Mouse (Mus musculus) embryonic fibroblast, embryonic 13.5 days (primary cell): ENCODE data around the gene Kcns3. TPM values are rescaled to one million over a fixed set of nuclear protein-coding genes. Genes with fewer than 3 reads are reported as not detected.

Experiments used
- H3K27ac ChIP-seq: 2 replicates; pipeline ENCODE4 v1.5.1; 2012; ENCODE audit warnings: low read length, control low read depth, inconsistent platforms; ENCODE audit not compliant: insufficient read depth
- H3K4me1 ChIP-seq: 2 replicates; pipeline ENCODE4 v1.6.1; 2011; ENCODE audit warnings: low read length; ENCODE audit not compliant: control insufficient read depth, insufficient read depth
- H3K4me3 ChIP-seq: 2 replicates; pipeline ENCODE4 v1.5.1; 2011; ENCODE audit warnings: mild to moderate bottlenecking, control low read depth, low read length; ENCODE audit not compliant: insufficient read depth
- CTCF ChIP-seq: IDR thresholded peaks from 2 replicates; pipeline ENCODE4 v1.5.1; 2011; ENCODE audit warnings: mild to moderate bottlenecking, control low read depth, low read length, moderate library complexity, borderline replicate concordance; ENCODE audit not compliant: insufficient read depth
- POLR2A ChIP-seq: IDR thresholded peaks from 2 replicates; pipeline ENCODE4 v1.6.1; 2011; ENCODE audit warnings: low read depth, mild to moderate bottlenecking, control low read depth, low read length, moderate library complexity
- polyA plus RNA-seq: library from polyadenylated mRNA; stranded (reverse); fragments of >200 nt; gene quantifications from 2 replicates; pipeline ENCODE4 v1.2.4, GENCODE M21; 2011; ENCODE audit warnings: low read depth; ENCODE audit not compliant: missing spikeins, insufficient read length

Kcns3 gene
- polyA plus RNA-seq, 1 experiment = 2.8 TPM

GRCm38 (mm10) chr12:11153587-11153986 lies 2.7 kb upstream of the Kcns3 start:
- Histone ChIP-seq H3K27ac (no peak overlapping the region), H3K4me1 (no peaks in the 10 kb centered on the region), H3K4me3 (no peak overlapping the region)
- no peak for TF ChIP-seq CTCF

- TF ChIP-seq CTCF = no peak
- TF ChIP-seq POLR2A = no peak
- no peaks in the 10 kb centered on the region for H3K4me1 ChIP-seq
- peak overlapping the region; percentile 38 for H3K4me3 ChIP-seq
- no peak overlapping the region for H3K27ac ChIP-seq
These were observed 492 bp downstream of the Kcns3 start for GRCm38 (mm10) chr12:11150192-11150935.

- H3K4me3 ChIP-seq = peak overlapping the region; percentile 38
- H3K27ac ChIP-seq = no peak overlapping the region
These were observed 1.2 kb downstream of the Kcns3 start for GRCm38 (mm10) chr12:11149421-11150191.

GRCm38 (mm10) chr12:11149121-11149420 lies 1.8 kb downstream of the Kcns3 start:
- Histone ChIP-seq H3K4me1 (no peaks in the 10 kb centered on the region), H3K27ac (no peak overlapping the region), H3K4me3 (peak overlapping the region; percentile 38)
- TF ChIP-seq CTCF (no peak), POLR2A (no peak)

More at GRCm38 (mm10) chr12:11149421-11150191, 1.2 kb downstream of the Kcns3 start:
- TF ChIP-seq POLR2A = no peak
- TF ChIP-seq CTCF = no peak
- H3K4me1 ChIP-seq = no peaks in the 10 kb centered on the region

GRCm38 (mm10) chr12:11144894-11145293 lies 6.0 kb downstream of the Kcns3 start:
- no peak for TF ChIP-seq CTCF
- TF ChIP-seq POLR2A = no peak
- no peak overlapping the region for H3K4me3 ChIP-seq
- no peaks in the 10 kb centered on the region for H3K4me1 ChIP-seq
- H3K27ac ChIP-seq = no peak overlapping the region

GRCm38 (mm10) chr12:11132418-11132817 lies 18.4 kb downstream of the Kcns3 start:
- no peaks in the 10 kb centered on the region for H3K4me1 ChIP-seq
- H3K4me3 ChIP-seq = no peak overlapping the region
- no peak for TF ChIP-seq POLR2A
- TF ChIP-seq CTCF = no peak

GRCm38 (mm10) chr12:11129188-11129587 lies 21.7 kb downstream of the Kcns3 start:
- Histone ChIP-seq H3K4me3 (no peak overlapping the region), H3K27ac (no peak overlapping the region), H3K4me1 (no peaks in the 10 kb centered on the region)
- TF ChIP-seq POLR2A = no peak
- TF ChIP-seq CTCF = no peak

More at GRCm38 (mm10) chr12:11132418-11132817, 18.4 kb downstream of the Kcns3 start:
- no peak overlapping the region for H3K27ac ChIP-seq

- TF ChIP-seq CTCF (no peak), POLR2A (no peak)
- no peaks in the 10 kb centered on the region for H3K4me1 ChIP-seq
- H3K4me3 ChIP-seq = no peak overlapping the region
- H3K27ac ChIP-seq = no peak overlapping the region
These were observed 24.6 kb downstream of the Kcns3 start for GRCm38 (mm10) chr12:11126186-11126759.

GRCm38 (mm10) chr12:11101565-11101964 lies 49.3 kb downstream of the Kcns3 start:
- H3K4me1 ChIP-seq = no peaks in the 10 kb centered on the region
- no peak for TF ChIP-seq POLR2A
- TF ChIP-seq CTCF = no peak
- no peak overlapping the region for H3K27ac ChIP-seq
- no peak overlapping the region for H3K4me3 ChIP-seq

GRCm38 (mm10) chr12:11088626-11089372 lies 62.1 kb downstream of the Kcns3 start:
- H3K4me1 ChIP-seq = no peaks in the 10 kb centered on the region
- H3K4me3 ChIP-seq = no peak overlapping the region
- no peak for TF ChIP-seq POLR2A
- no peak overlapping the region for H3K27ac ChIP-seq
